25 mouse cellular contexts compared by ENCODE assay signal in genomic region chr2:145835920-145836319, GRCm38 (mm10).
DNase-seq lines count a peak whose midpoint lies in the region; ATAC-seq and TF ChIP-seq lines count a peak whose summit lies in the region.
"Had no signal": no experiment of that assay in that cellular context is flagged by ENCODE, and none has a peak within 500 bp of the region (broad histone marks: within the 10 kb centered on the region; RNA-seq: fewer than 3 reads in every experiment).

No protein-coding gene starts in this region.

- DNase-seq in midbrain, embryonic 11.5 days (ENCODE audit: low spot score, missing footprints), result peak; percentile 72
- DNase-seq in midbrain, embryonic 14.5 days, result no peak
- DNase-seq in embryonic facial prominence, embryonic 10.5 days (ENCODE audit: low spot score), result no peak
- DNase-seq in heart, adult 9 months (ENCODE audit: low spot score in 2 of 2), result no peak
- DNase-seq: adrenal gland, postnatal 14 days; cerebellum, adult 18-20 months; cerebellum, adult 9-10 months; cerebellum, postnatal 14 days; gastrocnemius, postnatal 10 days; heart, adult 11 months; heart, postnatal 10 days; heart, postnatal 36 days; kidney, adult 11 months had no signal

- peaks cover 6% of the 10 kb centered on the region for H3K4me1 ChIP-seq in intestine, embryonic 16.5 days (ENCODE audit: control insufficient read depth, insufficient read depth, low read length)
- H3K4me1 ChIP-seq in intestine, embryonic 15.5 days (replicated peaks), result peaks cover 8% of the 10 kb centered on the region
- peaks cover 4% of the 10 kb centered on the region; the same call in 1 of the 2 replicates for H3K4me1 ChIP-seq in midbrain, embryonic 11.5 days (ENCODE audit: control insufficient read depth, insufficient read depth, low read length)
- peaks cover 20% of the 10 kb centered on the region for H3K4me1 ChIP-seq in midbrain, embryonic 14.5 days (ENCODE audit: control insufficient read depth, insufficient read depth, low read length)
- peaks cover 13% of the 10 kb centered on the region; the same call in 1 of the 2 replicates for H3K4me1 ChIP-seq in intestine, postnatal 0 days (replicated peaks; ENCODE audit: control insufficient read depth, insufficient read depth, low read length)
- peaks cover 27% of the 10 kb centered on the region for H3K4me1 ChIP-seq in embryonic facial prominence, embryonic 10.5 days

- no peak overlapping the region for H3K9ac ChIP-seq in intestine, embryonic 16.5 days (ENCODE audit: low read depth, low read length)
- no peak overlapping the region for H3K9ac ChIP-seq in intestine, embryonic 15.5 days
- no peak overlapping the region for H3K9ac ChIP-seq in midbrain, embryonic 11.5 days (ENCODE audit: low read length)
- H3K9ac ChIP-seq in midbrain, embryonic 14.5 days (replicated peaks; ENCODE audit: low read length), result no peak overlapping the region
- H3K9ac ChIP-seq in intestine, postnatal 0 days (ENCODE audit: low read depth, low read length), result no peak overlapping the region
- H3K9ac ChIP-seq: embryonic facial prominence, embryonic 12.5 days; embryonic facial prominence, embryonic 15.5 days; heart, embryonic 12.5 days; heart, embryonic 15.5 days; hindbrain, embryonic 13.5 days had no signal

- H3K27me3 ChIP-seq in intestine, embryonic 16.5 days (replicated peaks; ENCODE audit: control insufficient read depth, insufficient read depth, low read length), result no peaks in the 10 kb centered on the region
- H3K27me3 ChIP-seq in intestine, embryonic 15.5 days (replicated peaks), result no peaks in the 10 kb centered on the region
- no peaks in the 10 kb centered on the region for H3K27me3 ChIP-seq in midbrain, embryonic 11.5 days (ENCODE audit: control insufficient read depth, insufficient read depth, low read length)
- H3K27me3 ChIP-seq in midbrain, embryonic 14.5 days (ENCODE audit: control insufficient read depth, insufficient read depth, low read length), result no peaks in the 10 kb centered on the region
- H3K27me3 ChIP-seq in intestine, postnatal 0 days (replicated peaks; ENCODE audit: control insufficient read depth, insufficient read depth, low read length), result no peaks in the 10 kb centered on the region
- H3K27me3 ChIP-seq in embryonic facial prominence, embryonic 10.5 days (replicated peaks; ENCODE audit: low read depth, poor library complexity, severe bottlenecking), result no peaks in the 10 kb centered on the region
- H3K27me3 ChIP-seq: embryonic facial prominence, embryonic 12.5 days; embryonic facial prominence, embryonic 15.5 days; heart, embryonic 12.5 days; heart, embryonic 15.5 days; hindbrain, embryonic 13.5 days had no signal

- no peak overlapping the region for H3K4me2 ChIP-seq in intestine, embryonic 16.5 days (ENCODE audit: low read depth, low read length)
- no peak overlapping the region for H3K4me2 ChIP-seq in intestine, embryonic 15.5 days (replicated peaks)
- H3K4me2 ChIP-seq in midbrain, embryonic 11.5 days, result no peak overlapping the region
- no peak overlapping the region for H3K4me2 ChIP-seq in midbrain, embryonic 14.5 days (ENCODE audit: low read length)
- no peak overlapping the region for H3K4me2 ChIP-seq in intestine, postnatal 0 days (replicated peaks; ENCODE audit: low read depth)
- H3K4me2 ChIP-seq: embryonic facial prominence, embryonic 12.5 days; embryonic facial prominence, embryonic 15.5 days; heart, embryonic 12.5 days; heart, embryonic 15.5 days; hindbrain, embryonic 13.5 days had no signal

- H3K36me3 ChIP-seq in intestine, embryonic 16.5 days (ENCODE audit: control insufficient read depth, insufficient read depth, low read length), result no peaks in the 10 kb centered on the region
- no peaks in the 10 kb centered on the region for H3K36me3 ChIP-seq in intestine, embryonic 15.5 days
- no peaks in the 10 kb centered on the region for H3K36me3 ChIP-seq in midbrain, embryonic 11.5 days (ENCODE audit: control insufficient read depth, insufficient read depth, low read length)
- H3K36me3 ChIP-seq in midbrain, embryonic 14.5 days (ENCODE audit: control insufficient read depth, insufficient read depth, low read length), result no peaks in the 10 kb centered on the region
- no peaks in the 10 kb centered on the region for H3K36me3 ChIP-seq in intestine, postnatal 0 days (ENCODE audit: control insufficient read depth, insufficient read depth)
- H3K36me3 ChIP-seq in embryonic facial prominence, embryonic 10.5 days (replicated peaks), result no peaks in the 10 kb centered on the region
- H3K36me3 ChIP-seq: embryonic facial prominence, embryonic 12.5 days; embryonic facial prominence, embryonic 15.5 days; heart, embryonic 15.5 days; hindbrain, embryonic 10.5 days; hindbrain, embryonic 13.5 days had no signal

- TF ChIP-seq CTCF in intestine, postnatal 0 days (IDR thresholded peaks at IDR 0.05; ENCODE audit: low read depth), result no peak

- H3K4me3 ChIP-seq in intestine, embryonic 16.5 days (ENCODE audit: low read length), result no peak overlapping the region
- no peak overlapping the region for H3K4me3 ChIP-seq in intestine, embryonic 15.5 days (replicated peaks)
- H3K4me3 ChIP-seq in midbrain, embryonic 11.5 days (ENCODE audit: low read depth, low read length), result no peak overlapping the region
- no peak overlapping the region for H3K4me3 ChIP-seq in midbrain, embryonic 14.5 days (replicated peaks; ENCODE audit: low read depth, low read length)
- H3K4me3 ChIP-seq in intestine, postnatal 0 days (ENCODE audit: low read depth, low read length), result no peak overlapping the region
- no peak overlapping the region for H3K4me3 ChIP-seq in embryonic facial prominence, embryonic 10.5 days
- H3K4me3 ChIP-seq: embryonic facial prominence, embryonic 12.5 days; embryonic facial prominence, embryonic 15.5 days; heart, embryonic 12.5 days; heart, embryonic 15.5 days; hindbrain, embryonic 10.5 days; hindbrain, embryonic 13.5 days had no signal

- H3K27ac ChIP-seq in intestine, embryonic 16.5 days (ENCODE audit: low read length), result peak overlapping the region; percentile 50
- H3K27ac ChIP-seq in intestine, embryonic 15.5 days, result no peak overlapping the region
- H3K27ac ChIP-seq in midbrain, embryonic 11.5 days (ENCODE audit: low read depth, low read length), result no peak overlapping the region
- H3K27ac ChIP-seq in midbrain, embryonic 14.5 days (replicated peaks; ENCODE audit: low read depth, low read length), result no peak overlapping the region
- peak overlapping the region; percentile 51; the same call in 1 of the 2 replicates for H3K27ac ChIP-seq in intestine, postnatal 0 days (ENCODE audit: low read depth, low read length)
- H3K27ac ChIP-seq in embryonic facial prominence, embryonic 10.5 days (replicated peaks), result no peak overlapping the region
- H3K27ac ChIP-seq: embryonic facial prominence, embryonic 12.5 days; embryonic facial prominence, embryonic 15.5 days; heart, embryonic 15.5 days; hindbrain, embryonic 10.5 days; hindbrain, embryonic 13.5 days had no signal

- no peak for ATAC-seq in intestine, embryonic 16.5 days
- ATAC-seq in intestine, embryonic 15.5 days, result no peak
- no peak for ATAC-seq in midbrain, embryonic 11.5 days (ENCODE audit: low FRiP score)
- ATAC-seq in midbrain, embryonic 14.5 days (ENCODE audit: low FRiP score, low TSS enrichment), result no peak
- ATAC-seq in intestine, postnatal 0 days, result no peak
- ATAC-seq: CD4-positive, CD25-positive, alpha-beta regulatory T cell, adult 4 months; forebrain, embryonic 14.5 days; hindbrain, embryonic 16.5 days had no signal

- 50% methylated on average over 1 of the region's 1 CpGs for WGBS in intestine, embryonic 16.5 days
- 57% methylated on average over 1 of the region's 1 CpGs for WGBS in intestine, embryonic 15.5 days
- WGBS in midbrain, embryonic 11.5 days, result 86% methylated on average over 1 of the region's 1 CpGs
- WGBS in midbrain, embryonic 14.5 days, result 85% methylated on average over 1 of the region's 1 CpGs
- WGBS in intestine, postnatal 0 days, result 68% methylated on average over 1 of the region's 1 CpGs
- WGBS in embryonic facial prominence, embryonic 10.5 days, result 79% methylated on average over 1 of the region's 1 CpGs

- no peaks in the 10 kb centered on the region for H3K9me3 ChIP-seq in intestine, embryonic 16.5 days (ENCODE audit: control insufficient read depth, low read length)
- H3K9me3 ChIP-seq in intestine, embryonic 15.5 days, result no peaks in the 10 kb centered on the region
- H3K9me3 ChIP-seq in midbrain, embryonic 11.5 days (ENCODE audit: control insufficient read depth, low read length), result no peaks in the 10 kb centered on the region
- no peaks in the 10 kb centered on the region for H3K9me3 ChIP-seq in midbrain, embryonic 14.5 days (ENCODE audit: control insufficient read depth, low read length)
- H3K9me3 ChIP-seq in intestine, postnatal 0 days (ENCODE audit: control insufficient read depth), result no peaks in the 10 kb centered on the region
- H3K9me3 ChIP-seq in embryonic facial prominence, embryonic 10.5 days, result no peaks in the 10 kb centered on the region
- H3K9me3 ChIP-seq: embryonic facial prominence, embryonic 12.5 days; embryonic facial prominence, embryonic 15.5 days; heart, embryonic 12.5 days; heart, embryonic 15.5 days; hindbrain, embryonic 10.5 days; hindbrain, embryonic 13.5 days had no signal

Comparison
In these comparisons a context has a peak if more than half of its experiments do, and no peak if none do; other contexts are left out.
1. H3K27ac ChIP-seq: peak in intestine, embryonic 16.5 days (single experiment) and intestine, postnatal 0 days (single experiment); none in intestine, embryonic 15.5 days (single experiment), midbrain, embryonic 11.5 days (single experiment), midbrain, embryonic 14.5 days (single experiment) and embryonic facial prominence, embryonic 10.5 days (single experiment).